Mouse (Mus musculus): ENCODE measurements around the gene Hivep3.
A peak's percentile ranks its signal among the peaks of the same experiment; 100 is the strongest.

The Hivep3 gene

GRCm38 (mm10) chr4:119761459-119762121 lies 28.0 kb downstream of the Hivep3 start:
- DNase-seq (ENCODE audit: low spot score), result no peak

- no peak for DNase-seq (ENCODE audit: low spot score)
Observed at GRCm38 (mm10) chr4:119762171-119762570, 28.6 kb downstream of the Hivep3 start.

- DNase-seq (ENCODE audit: low spot score), result no peak
Observed at GRCm38 (mm10) chr4:119768046-119768445, 34.5 kb downstream of the Hivep3 start.

GRCm38 (mm10) chr4:119775913-119776312 lies 42.3 kb downstream of the Hivep3 start:
- no peak for DNase-seq (ENCODE audit: low spot score)

GRCm38 (mm10) chr4:119777146-119777545 lies 43.6 kb downstream of the Hivep3 start:
- DNase-seq (ENCODE audit: low spot score), result no peak

GRCm38 (mm10) chr4:119779561-119780400 lies 46.2 kb downstream of the Hivep3 start:
- DNase-seq (ENCODE audit: low spot score), result peak; percentile 72

- DNase-seq (ENCODE audit: low spot score), result no peak
Observed at GRCm38 (mm10) chr4:119780881-119781280, 47.3 kb downstream of the Hivep3 start.

GRCm38 (mm10) chr4:119784959-119785358 lies 51.4 kb downstream of the Hivep3 start:
- no peak for DNase-seq (ENCODE audit: low spot score)

- peak; percentile 15 for DNase-seq (ENCODE audit: low spot score)
Observed at GRCm38 (mm10) chr4:119786307-119786706, 52.7 kb downstream of the Hivep3 start.

- peak; percentile 35 for DNase-seq (ENCODE audit: low spot score)
Observed at GRCm38 (mm10) chr4:119786721-119787120, 53.1 kb downstream of the Hivep3 start.

- no peak for DNase-seq (ENCODE audit: low spot score)
Observed at GRCm38 (mm10) chr4:119788746-119789145, 55.2 kb downstream of the Hivep3 start.

- DNase-seq (ENCODE audit: low spot score), result no peak
Observed at GRCm38 (mm10) chr4:119789495-119790148, 56.0 kb downstream of the Hivep3 start.

- no peak for DNase-seq (ENCODE audit: low spot score)
Observed at GRCm38 (mm10) chr4:119798891-119799290, 65.3 kb downstream of the Hivep3 start.

- no peak for DNase-seq (ENCODE audit: low spot score)
Observed at GRCm38 (mm10) chr4:119806556-119806955, 73.0 kb downstream of the Hivep3 start.

GRCm38 (mm10) chr4:119807359-119807758 lies 73.8 kb downstream of the Hivep3 start:
- DNase-seq (ENCODE audit: low spot score), result no peak

- DNase-seq (ENCODE audit: low spot score), result peak; percentile 55
Observed at GRCm38 (mm10) chr4:119809245-119809644, 75.7 kb downstream of the Hivep3 start.

- no peak for DNase-seq (ENCODE audit: low spot score)
Observed at GRCm38 (mm10) chr4:119812775-119813174, 79.2 kb downstream of the Hivep3 start.

GRCm38 (mm10) chr4:119813500-119814184 lies 80.1 kb downstream of the Hivep3 start:
- no peak for DNase-seq (ENCODE audit: low spot score)

GRCm38 (mm10) chr4:119814185-119815132 lies 80.9 kb downstream of the Hivep3 start:
- peak; percentile 33 for DNase-seq (ENCODE audit: low spot score)

- DNase-seq (ENCODE audit: low spot score), result no peak
Observed at GRCm38 (mm10) chr4:119815133-119815792, 81.7 kb downstream of the Hivep3 start.

GRCm38 (mm10) chr4:119815793-119816161 lies 82.2 kb downstream of the Hivep3 start:
- no peak for DNase-seq (ENCODE audit: low spot score)
